Mouse (Mus musculus) limb, embryonic 12.5 days (tissue): ENCODE data around the gene Arl8a. TPM values are rescaled to one million over a fixed set of nuclear protein-coding genes. Genes with fewer than 3 reads are reported as not detected.

Experiments used
- ATAC-seq: fragments of 200-750 bp; cut with Nextera tagmentation; 2 replicates; pipeline ENCODE4 v1.8.0; 2017; ENCODE audit warnings: low read depth, moderate TSS enrichment; ENCODE audit not compliant: insufficient number of reproducible peaks, insufficient read depth, low FRiP score, low TSS enrichment
- H3K27ac ChIP-seq: fragments of 300-500 bp; sonication (generic); 2 replicates; pipeline ENCODE4 v1.5.1; 2016; ENCODE audit warnings: mild to moderate bottlenecking, moderate library complexity
- H3K27me3 ChIP-seq: fragments of 300-500 bp; sonication (generic); 2 replicates; pipeline ENCODE4 v1.6.1; 2016; ENCODE audit warnings: mild to moderate bottlenecking, moderate library complexity
- H3K36me3 ChIP-seq: fragments of 300-500 bp; sonication (generic); 2 replicates; pipeline ENCODE4 v1.6.1; 2016; ENCODE audit warnings: mild to moderate bottlenecking, moderate library complexity
- H3K4me1 ChIP-seq: fragments of 300-500 bp; sonication (generic); replicated peaks from 2 replicates; pipeline ENCODE4 v1.6.1; 2016
- H3K4me2 ChIP-seq: fragments of 300-500 bp; sonication (generic); 2 replicates; pipeline ENCODE4 v1.6.1; 2016; ENCODE audit warnings: mild to moderate bottlenecking, moderate library complexity
- H3K4me3 ChIP-seq: fragments of 300-500 bp; sonication (generic); replicated peaks from 2 replicates; pipeline ENCODE4 v1.5.1; 2016; ENCODE audit warnings: mild to moderate bottlenecking
- H3K9ac ChIP-seq: fragments of 300-500 bp; sonication (generic); replicated peaks from 2 replicates; pipeline ENCODE4 v1.6.1; 2016; ENCODE audit warnings: mild to moderate bottlenecking, moderate library complexity
- H3K9me3 ChIP-seq: fragments of 300-500 bp; sonication (generic); 2 replicates; pipeline ENCODE4 v1.6.1; 2016; ENCODE audit warnings: mild to moderate bottlenecking, moderate library complexity
- whole genome bisulfite sequencing: fragments of 180-500 bp; shearing (Covaris S2); methylation state at CpG from one replicate; pipeline ENCODE4 v1.1.7; 2016; 5-methylcytosine and 5-hydroxymethylcytosine counted together
- polyA plus RNA-seq: library from polyadenylated mRNA; unstranded; fragments of >200 nt; fragmentation: Nextera tagmentation; extraction: Ambion mirVana; gene quantifications from 2 replicates; pipeline ENCODE4 v1.2.1, GENCODE M21; 2016

Gene Arl8a
- polyA plus RNA-seq, 1 experiment from 2014 or later = 51.8 TPM

GRCm38 (mm10) chr1:135156300-135156699 lies 9.7 kb downstream of the Arl8a start:
- H3K27ac ChIP-seq = no peak overlapping the region
- H3K27me3 ChIP-seq = no peaks in the 10 kb centered on the region

DNA sequence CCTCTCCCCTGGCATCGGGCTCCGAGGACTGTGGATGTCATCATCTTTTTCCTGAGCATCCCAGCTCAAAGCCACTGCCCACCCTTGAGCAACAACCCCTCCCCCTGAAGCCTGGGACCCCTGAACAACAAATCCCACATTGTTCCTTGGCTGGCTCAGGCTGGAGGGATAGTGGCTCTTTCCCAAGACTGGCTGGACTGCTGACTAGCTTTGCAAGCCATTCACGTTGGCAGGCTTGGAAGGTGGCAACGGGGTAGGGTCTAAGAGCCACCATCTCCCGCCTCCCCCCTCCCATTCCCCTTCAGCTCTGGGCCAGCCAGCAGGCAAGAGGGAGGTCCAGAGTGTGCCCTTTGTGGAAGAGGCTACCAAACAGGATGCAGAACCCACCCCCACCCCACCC lies 12.0 kb downstream of the Arl8a start:
- H3K4me3 ChIP-seq = no peak overlapping the region
- peaks cover 26% of the 10 kb centered on the region for H3K36me3 ChIP-seq
- 80% methylated on average over 5 of the region's 5 CpGs for WGBS
- H3K27me3 ChIP-seq = no peaks in the 10 kb centered on the region
- H3K4me2 ChIP-seq = no peak overlapping the region
- ATAC-seq = no peak; the same call in 1 of the 2 replicates
- peak overlapping the region; percentile 23; the same call in 1 of the 2 replicates for H3K27ac ChIP-seq
- H3K9ac ChIP-seq = no peak overlapping the region
- peaks cover 30% of the 10 kb centered on the region for H3K4me1 ChIP-seq
- H3K9me3 ChIP-seq = no peaks in the 10 kb centered on the region

More at GRCm38 (mm10) chr1:135156300-135156699, 9.7 kb downstream of the Arl8a start:
- 82% methylated on average over 6 of the region's 6 CpGs for WGBS
- no peaks in the 10 kb centered on the region for H3K9me3 ChIP-seq
- H3K4me3 ChIP-seq = no peak overlapping the region
- H3K36me3 ChIP-seq = peaks cover 34% of the 10 kb centered on the region
- ATAC-seq = no peak
- H3K4me2 ChIP-seq = no peak overlapping the region
- no peak overlapping the region for H3K9ac ChIP-seq
- H3K4me1 ChIP-seq = peaks cover 36% of the 10 kb centered on the region

GRCm38 (mm10) chr1:135159074-135159473 lies 12.4 kb downstream of the Arl8a start:
- H3K4me3 ChIP-seq = no peak overlapping the region
- ATAC-seq = no peak
- H3K9ac ChIP-seq = no peak overlapping the region
- no peaks in the 10 kb centered on the region for H3K27me3 ChIP-seq
- no peaks in the 10 kb centered on the region for H3K9me3 ChIP-seq
- WGBS = 73% methylated on average over 7 of the region's 7 CpGs
- no peak overlapping the region for H3K4me2 ChIP-seq
- peaks cover 27% of the 10 kb centered on the region for H3K4me1 ChIP-seq
- peaks cover 26% of the 10 kb centered on the region for H3K36me3 ChIP-seq
- H3K27ac ChIP-seq = peak overlapping the region; percentile 23; the same call in 1 of the 2 replicates

- Histone ChIP-seq H3K9me3 (no peaks in the 10 kb centered on the region), H3K4me1 (peaks cover 23% of the 10 kb centered on the region), H3K27me3 (no peaks in the 10 kb centered on the region), H3K4me2 (no peak overlapping the region), H3K9ac (no peak overlapping the region), H3K36me3 (peaks cover 24% of the 10 kb centered on the region), H3K4me3 (no peak overlapping the region), H3K27ac (no peak overlapping the region)
- 82% methylated on average over 11 of the region's 11 CpGs for WGBS
- ATAC-seq = no peak
Observed at GRCm38 (mm10) chr1:135159556-135160123, 13.0 kb downstream of the Arl8a start.

DNA sequence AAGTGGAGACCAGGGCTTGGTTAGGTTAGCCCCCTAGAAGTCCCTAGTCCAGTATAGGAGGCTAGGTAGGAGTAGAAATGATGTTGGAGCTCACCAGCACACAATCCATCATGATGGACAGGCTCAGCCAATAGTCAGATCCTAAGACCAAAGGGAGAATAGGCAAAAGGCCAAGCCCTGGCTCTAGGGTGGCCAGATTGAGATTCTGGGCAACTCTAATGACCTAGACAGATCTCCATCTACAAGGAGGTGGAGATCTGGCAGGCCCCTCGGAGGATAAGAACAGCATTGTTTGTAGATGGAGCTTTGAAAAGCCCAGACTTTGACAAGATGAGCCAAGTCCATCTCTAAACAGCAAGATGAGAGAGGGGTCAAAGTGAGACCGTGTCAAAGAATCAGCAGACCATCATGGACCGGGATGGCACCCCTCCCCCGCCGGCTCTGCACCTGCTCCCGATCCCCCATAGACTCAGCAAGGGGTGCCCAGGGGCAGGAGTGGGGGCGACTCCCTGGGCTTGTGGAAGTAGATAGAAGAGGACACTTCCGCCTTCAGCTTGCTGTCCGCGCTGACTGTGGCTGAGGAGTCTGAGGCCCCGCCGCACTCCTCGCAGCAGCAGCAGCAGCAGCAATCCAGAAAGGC lies 13.9 kb downstream of the Arl8a start:
- Histone ChIP-seq H3K9ac (no peak overlapping the region), H3K4me3 (no peak overlapping the region), H3K36me3 (peaks cover 15% of the 10 kb centered on the region), H3K27ac (no peak overlapping the region), H3K4me2 (no peak overlapping the region), H3K27me3 (no peaks in the 10 kb centered on the region), H3K4me1 (peaks cover 16% of the 10 kb centered on the region), H3K9me3 (no peaks in the 10 kb centered on the region)
- no peak for ATAC-seq
- WGBS = 82% methylated on average over 13 of the region's 13 CpGs

DNA sequence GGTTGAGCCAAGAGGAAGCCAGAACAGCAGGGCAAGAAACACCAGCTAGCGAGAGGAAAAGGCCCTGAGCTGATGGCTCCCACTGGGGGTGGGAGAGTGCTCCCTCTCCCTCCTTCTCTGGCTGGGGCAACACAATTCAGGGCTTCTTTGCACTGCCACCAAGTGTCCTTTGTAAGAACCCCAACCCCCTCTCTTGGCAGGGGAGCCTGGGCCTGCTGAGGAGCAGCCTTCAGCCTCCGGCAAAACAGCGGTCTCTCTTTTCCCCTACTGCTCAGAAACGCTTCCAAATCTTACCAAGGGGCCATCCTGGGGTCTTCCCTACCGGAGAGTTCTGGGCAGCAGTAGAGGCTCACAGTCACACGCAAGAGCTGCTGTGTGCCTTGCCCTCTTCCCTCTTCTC lies 16.1 kb downstream of the Arl8a start:
- no peak overlapping the region for H3K9ac ChIP-seq
- no peak overlapping the region for H3K27ac ChIP-seq
- ATAC-seq = no peak
- no peaks in the 10 kb centered on the region for H3K9me3 ChIP-seq
- H3K4me1 ChIP-seq = peaks cover 16% of the 10 kb centered on the region
- no peak overlapping the region for H3K4me2 ChIP-seq
- no peak overlapping the region for H3K4me3 ChIP-seq
- no peaks in the 10 kb centered on the region; the same call in 1 of the 2 replicates for H3K27me3 ChIP-seq
- H3K36me3 ChIP-seq = no peaks in the 10 kb centered on the region
- WGBS = 53% methylated on average over 6 of the region's 6 CpGs

DNA sequence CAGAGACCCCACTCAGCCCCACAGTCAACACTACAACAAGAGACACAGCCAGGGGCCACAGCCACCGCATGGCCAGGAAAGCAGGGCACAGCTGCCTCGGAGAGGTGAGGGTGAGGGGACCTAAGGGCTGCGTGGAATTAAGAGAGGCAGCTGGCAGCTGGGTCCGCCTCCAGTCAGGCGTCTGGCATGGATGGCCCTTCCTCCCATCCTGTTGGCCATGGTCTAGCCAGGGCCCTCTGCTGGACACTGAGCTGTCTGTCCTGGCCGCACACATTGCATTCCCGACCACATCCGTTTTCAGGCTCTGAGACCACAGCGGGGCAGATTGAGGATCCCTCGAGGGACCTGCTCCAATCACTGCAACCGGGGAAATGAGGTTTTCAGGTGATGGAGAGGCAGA lies 20.8 kb downstream of the Arl8a start, which contains the start of gene Gpr37l1:
Gpr37l1 (minus strand) TSS at position 247 of the 400 bp plus-strand sequence.
- Histone ChIP-seq H3K9ac (no peak within 1 kb of the TSS), H3K4me2 (no peak within 1 kb of the TSS), H3K4me3 (no peak within 1 kb of the TSS), H3K9me3 (no peaks in the 10 kb centered on the region), H3K36me3 (no peaks in the 10 kb centered on the region), H3K4me1 (no peaks in the 10 kb centered on the region), H3K27ac (no peak within 1 kb of the TSS), H3K27me3 (no peaks in the 10 kb centered on the region; the same call in 1 of the 2 replicates)
- 63% methylated on average over 11 of the region's 11 CpGs for WGBS
- no peak for ATAC-seq

DNA sequence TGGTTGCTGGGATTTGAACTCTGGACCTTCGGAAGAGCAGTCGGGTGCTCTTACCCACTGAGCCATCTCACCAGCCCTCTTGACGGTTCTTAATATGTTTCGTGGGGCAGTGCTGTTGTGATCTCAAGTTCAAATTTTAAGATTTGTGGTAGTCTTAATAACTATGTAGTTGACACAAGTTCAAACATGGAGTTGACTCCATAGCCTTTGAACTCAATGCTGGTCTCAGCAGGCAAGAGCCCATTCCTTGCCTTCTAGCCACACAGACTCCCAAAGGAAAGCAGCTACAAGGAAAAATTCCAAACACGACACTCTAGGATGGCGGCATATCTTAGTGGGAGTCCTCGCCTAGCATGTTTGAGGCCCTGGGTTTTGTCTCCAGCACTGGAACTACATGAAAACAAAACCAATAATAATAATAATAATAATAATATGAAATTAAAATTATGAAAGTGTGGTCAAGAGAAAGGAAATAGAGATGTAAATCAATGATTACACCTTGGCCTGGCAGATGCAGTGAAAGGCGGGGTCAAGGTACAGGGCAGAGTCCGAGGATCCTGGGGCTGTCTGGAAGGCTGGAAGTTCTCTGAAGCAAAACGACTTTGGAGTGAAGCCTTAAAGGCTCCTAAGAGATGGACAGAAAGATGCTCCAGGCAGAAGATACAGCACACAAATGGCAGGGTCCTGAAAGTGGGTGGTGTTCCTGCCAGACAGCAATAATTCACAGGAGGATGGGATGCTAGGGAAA lies 22.0 kb downstream of the Arl8a start:
- Histone ChIP-seq H3K4me1 (no peaks in the 10 kb centered on the region), H3K4me3 (no peak overlapping the region)

GRCm38 (mm10) chr1:135169556-135170224 lies 23.1 kb downstream of the Arl8a start:
- no peak overlapping the region for H3K4me3 ChIP-seq
- no peaks in the 10 kb centered on the region for H3K4me1 ChIP-seq
- WGBS = 58% methylated on average over 12 of the region's 12 CpGs
- no peak for ATAC-seq
- no peak overlapping the region for H3K9ac ChIP-seq
- H3K27ac ChIP-seq = no peak overlapping the region
- no peaks in the 10 kb centered on the region for H3K36me3 ChIP-seq
- H3K4me2 ChIP-seq = no peak overlapping the region
- H3K9me3 ChIP-seq = no peaks in the 10 kb centered on the region
- H3K27me3 ChIP-seq = no peaks in the 10 kb centered on the region; the same call in 1 of the 2 replicates

More for the DNA sequence above, 22.0 kb downstream of the Arl8a start:
- 92% methylated on average over 10 of the region's 10 CpGs for WGBS
- no peak overlapping the region for H3K9ac ChIP-seq
- no peak for ATAC-seq
- no peak overlapping the region for H3K27ac ChIP-seq
- H3K27me3 ChIP-seq = no peaks in the 10 kb centered on the region; the same call in 1 of the 2 replicates
- no peak overlapping the region for H3K4me2 ChIP-seq
- no peaks in the 10 kb centered on the region for H3K9me3 ChIP-seq
- H3K36me3 ChIP-seq = no peaks in the 10 kb centered on the region

DNA sequence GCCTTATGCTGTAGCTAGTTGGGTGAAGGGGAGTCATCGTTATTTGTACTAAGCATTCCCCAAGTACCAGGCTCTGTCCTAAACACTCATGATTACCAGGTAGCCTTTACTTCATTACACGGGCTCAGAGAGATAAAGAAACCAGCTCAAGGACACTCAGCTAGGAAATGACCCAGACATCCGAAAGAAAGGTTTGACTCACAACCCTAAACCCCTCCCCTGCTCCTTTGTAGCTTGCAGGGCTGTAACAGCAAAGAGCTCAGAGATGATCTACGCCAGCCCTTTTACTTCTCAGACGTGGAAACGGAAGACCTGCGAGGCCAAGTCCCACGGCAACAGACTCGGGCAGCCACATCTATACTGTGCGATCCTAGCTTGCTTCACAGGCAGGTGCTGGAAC lies 23.7 kb downstream of the Arl8a start:
- Histone ChIP-seq H3K36me3 (no peaks in the 10 kb centered on the region), H3K4me1 (no peaks in the 10 kb centered on the region), H3K4me3 (no peak overlapping the region), H3K9me3 (no peaks in the 10 kb centered on the region), H3K27me3 (no peaks in the 10 kb centered on the region; the same call in 1 of the 2 replicates), H3K4me2 (no peak overlapping the region), H3K27ac (no peak overlapping the region), H3K9ac (no peak overlapping the region)
- no peak for ATAC-seq
- WGBS = 64% methylated on average over 10 of the region's 10 CpGs

DNA sequence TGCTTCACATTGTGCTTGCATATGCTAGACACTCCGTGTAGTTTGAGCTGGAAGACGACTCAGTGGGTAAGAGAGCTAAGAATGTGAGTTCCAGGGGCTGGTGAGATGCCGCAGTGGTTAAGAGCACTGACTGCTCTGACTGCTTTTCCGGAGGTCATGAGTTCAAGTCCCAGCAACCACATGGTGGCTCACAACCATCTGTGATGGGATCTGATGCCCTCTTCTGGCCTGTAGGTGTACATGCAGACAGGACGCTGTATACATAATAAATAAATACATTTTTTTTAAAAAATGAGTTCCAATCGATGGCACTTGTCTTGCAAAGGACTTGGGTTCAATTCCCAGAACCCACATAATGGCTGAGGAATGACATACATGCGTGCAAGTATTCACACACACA lies 24.6 kb downstream of the Arl8a start:
- Histone ChIP-seq H3K27ac (no peak overlapping the region), H3K36me3 (no peaks in the 10 kb centered on the region), H3K27me3 (no peaks in the 10 kb centered on the region; the same call in 1 of the 2 replicates), H3K4me2 (no peak overlapping the region), H3K9ac (no peak overlapping the region), H3K9me3 (no peaks in the 10 kb centered on the region), H3K4me1 (no peaks in the 10 kb centered on the region), H3K4me3 (no peak overlapping the region)
- no peak for ATAC-seq
- 84% methylated on average over 7 of the region's 7 CpGs for WGBS
